Mouse (Mus musculus): Measurements from ENCODE around the gene Phf20. TPM values are rescaled to one million over a fixed set of nuclear protein-coding genes. Genes with fewer than 3 reads are reported as not detected.

Gene Phf20
- polyA plus RNA-seq, 1 experiment = 39.4 TPM

GRCm38 (mm10) chr2:156352413-156353165, 156.3 kb downstream of the Phf20 start:
- peak; percentile 11; the same call in 1 of the 2 replicates for TF ChIP-seq CTCF (IDR thresholded peaks at IDR 0.05; ENCODE audit: borderline replicate concordance, insufficient read depth, low read length)
- no peak for TF ChIP-seq POLR2A (IDR thresholded peaks at IDR 0.05; ENCODE audit: low read depth, low read length)
- no peak overlapping the region for H3K4me3 ChIP-seq (ENCODE audit: insufficient read depth, low read length)
- H3K4me1 ChIP-seq (ENCODE audit: control insufficient read depth, insufficient read depth, low read length) = no peaks in the 10 kb centered on the region
- H3K27ac ChIP-seq (ENCODE audit: insufficient read depth, low read length) = no peak overlapping the region

- TF ChIP-seq CTCF (IDR thresholded peaks at IDR 0.05; ENCODE audit: borderline replicate concordance, insufficient read depth, low read length) = no peak
- TF ChIP-seq POLR2A (IDR thresholded peaks at IDR 0.05; ENCODE audit: low read depth, low read length) = no peak
- H3K27ac ChIP-seq (ENCODE audit: insufficient read depth, low read length) = no peak overlapping the region
- H3K4me3 ChIP-seq (ENCODE audit: insufficient read depth, low read length) = no peak overlapping the region
- no peaks in the 10 kb centered on the region for H3K4me1 ChIP-seq (ENCODE audit: control insufficient read depth, insufficient read depth, low read length)
These were observed 157.0 kb downstream of the Phf20 start for GRCm38 (mm10) chr2:156353265-156353692.

DNA sequence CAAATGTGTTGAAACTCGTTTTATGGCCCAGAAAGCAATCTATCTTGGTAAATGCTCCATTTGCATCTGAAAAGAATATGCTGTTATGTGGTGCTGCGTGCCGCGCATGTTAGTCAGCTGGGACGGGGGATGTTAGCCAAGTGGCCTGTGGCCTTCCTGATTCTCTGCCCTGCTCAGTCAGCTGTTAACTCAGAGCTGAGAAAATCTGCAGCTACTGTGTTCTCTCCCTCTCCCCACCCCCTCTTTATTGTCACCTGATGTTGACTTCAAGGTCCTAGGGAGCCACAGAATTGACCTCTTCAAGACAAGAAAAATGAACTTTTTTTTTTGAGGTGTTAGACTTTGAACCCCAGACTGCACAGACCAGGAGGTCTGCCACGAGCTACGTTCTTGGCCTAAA, 159.8 kb downstream of the Phf20 start:
- no peak for TF ChIP-seq POLR2A (IDR thresholded peaks at IDR 0.05; ENCODE audit: low read depth, low read length)
- TF ChIP-seq CTCF (IDR thresholded peaks at IDR 0.05; ENCODE audit: borderline replicate concordance, insufficient read depth, low read length) = no peak
- Histone ChIP-seq H3K4me3 (ENCODE audit: insufficient read depth, low read length) (no peak overlapping the region), H3K4me1 (ENCODE audit: control insufficient read depth, insufficient read depth, low read length) (no peaks in the 10 kb centered on the region), H3K27ac (ENCODE audit: insufficient read depth, low read length) (no peak overlapping the region)

Other genes with a start within 250 kb of the Phf20 start
- gene Cep250, start 240.0 kb upstream of the Phf20 start, polyA plus RNA-seq (2011; ENCODE audit: insufficient read length, low read depth, missing spikeins) = 19.3 and 28.4 TPM in 2 replicates
- 1.3 and 2.0 TPM in 2 replicates for gene 6430550D23Rik, start 188.5 kb upstream of the Phf20 start, polyA plus RNA-seq (2011; ENCODE audit: insufficient read length, low read depth, missing spikeins)
- gene Ergic3, start 188.4 kb upstream of the Phf20 start, polyA plus RNA-seq (2011; ENCODE audit: insufficient read length, low read depth, missing spikeins) = 144 and 161 TPM in 2 replicates
- gene Fer1l4, start 143.5 kb upstream of the Phf20 start, polyA plus RNA-seq (2011; ENCODE audit: insufficient read length, low read depth, missing spikeins) = not detected in 2 replicates
- gene Spag4, start 131.3 kb upstream of the Phf20 start, polyA plus RNA-seq (2011; ENCODE audit: insufficient read length, low read depth, missing spikeins) = 1.5 and 3.9 TPM in 2 replicates
- gene Cpne1, start 84.5 kb upstream of the Phf20 start, polyA plus RNA-seq (2011; ENCODE audit: insufficient read length, low read depth, missing spikeins) = 59.3 and 67.9 TPM in 2 replicates
- gene Rbm12, start 84.5 kb upstream of the Phf20 start, polyA plus RNA-seq (2011; ENCODE audit: insufficient read length, low read depth, missing spikeins) = 24.8 and 27.4 TPM in 2 replicates
- gene Gm28036, start 69.4 kb upstream of the Phf20 start, polyA plus RNA-seq (2011; ENCODE audit: insufficient read length, low read depth, missing spikeins) = 29.0 and 29.7 TPM in 2 replicates
- gene Romo1, start 52.4 kb upstream of the Phf20 start, polyA plus RNA-seq (2011; ENCODE audit: insufficient read length, low read depth, missing spikeins) = 185 TPM in 2 replicates
- 30.2 and 37.7 TPM in 2 replicates for gene Nfs1, start 52.3 kb upstream of the Phf20 start, polyA plus RNA-seq (2011; ENCODE audit: insufficient read length, low read depth, missing spikeins)
- gene Rbm39, start 16.2 kb upstream of the Phf20 start, polyA plus RNA-seq (2011; ENCODE audit: insufficient read length, low read depth, missing spikeins) = 391 and 520 TPM in 2 replicates
- 1.3 and 3.4 TPM in 2 replicates for gene Cnbd2, start 115.8 kb downstream of the Phf20 start, polyA plus RNA-seq (2011; ENCODE audit: insufficient read length, low read depth, missing spikeins)
- 16.3 and 23.3 TPM in 2 replicates for gene Scand1, start 116.2 kb downstream of the Phf20 start, polyA plus RNA-seq (2011; ENCODE audit: insufficient read length, low read depth, missing spikeins)
- gene Epb41l1, start 224.4 kb downstream of the Phf20 start, polyA plus RNA-seq (2011; ENCODE audit: insufficient read length, low read depth, missing spikeins) = 33.6 and 35.5 TPM in 2 replicates

Data from embryonic fibroblast, embryonic 13.5 days (primary cell).